Mouse (Mus musculus) erythroblast, adult 5-6 weeks (primary cell): ENCODE results near the gene Tmem237. TPM values are rescaled to one million over a fixed set of nuclear protein-coding genes. Genes with fewer than 3 reads are reported as not detected.

Experiments
- ATAC-seq: replicated peaks from 2 replicates; pipeline ENCODE4 v1.8.0; 2016; ENCODE audit warnings: moderate number of reproducible peaks, mild to moderate bottlenecking, moderate TSS enrichment, inconsistent platforms; ENCODE audit not compliant: poor library complexity, low FRiP score, severe bottlenecking
- total RNA-seq, 2 experiments: library from RNA; stranded (forward) in 1 of 2; stranded (reverse) in 1 of 2; fragments of 150-400 nt in 1 of 2; fragments of 200-764, 138-1000 nt in 1 of 2; gene quantifications; 2 replicates each; pipeline versions ENCODE4 v1.2.3 to v1.2.4; 2015 to 2017; ENCODE audit warnings: low replicate concordance in 2 of 2

Gene Tmem237
- 3.3 and 10.6 TPM in 2 replicates for total RNA-seq (2015; ENCODE audit: low replicate concordance)
- 1.4 and 1.5 TPM in 2 replicates for total RNA-seq (2017; ENCODE audit: low replicate concordance)

- peak; percentile 91 for ATAC-seq
Observed at GRCm38 (mm10) chr1:59119720-59120457, at the start of gene Tmem237. Gene Tmem237, minus strand, starts transcription at chr1:59120408.

- ATAC-seq = no peak
Observed at GRCm38 (mm10) chr1:59169586-59169985, 49.4 kb upstream of the Tmem237 start.

GRCm38 (mm10) chr1:59168556-59168955 lies 48.3 kb upstream of the Tmem237 start:
- ATAC-seq = no peak

- no peak for ATAC-seq
Observed at GRCm38 (mm10) chr1:59167654-59168425, 47.6 kb upstream of the Tmem237 start.

- ATAC-seq = no peak
Observed at GRCm38 (mm10) chr1:59166232-59166905, 46.2 kb upstream of the Tmem237 start.

- no peak for ATAC-seq
Observed at GRCm38 (mm10) chr1:59163918-59164317, 43.7 kb upstream of the Tmem237 start.

- no peak for ATAC-seq
Observed at GRCm38 (mm10) chr1:59163030-59163461, 42.8 kb upstream of the Tmem237 start, which contains the start of gene Mpp4. Gene Mpp4, minus strand, starts transcription at chr1:59163389.

- no peak for ATAC-seq
Observed at GRCm38 (mm10) chr1:59162309-59163024, 42.3 kb upstream of the Tmem237 start.

GRCm38 (mm10) chr1:59161396-59161795 lies 41.2 kb upstream of the Tmem237 start:
- ATAC-seq = no peak

- no peak for ATAC-seq
Observed at GRCm38 (mm10) chr1:59160871-59161270, 40.7 kb upstream of the Tmem237 start.

- no peak for ATAC-seq
Observed at GRCm38 (mm10) chr1:59159136-59159535, 38.9 kb upstream of the Tmem237 start.

GRCm38 (mm10) chr1:59158498-59158897 lies 38.3 kb upstream of the Tmem237 start:
- no peak for ATAC-seq

- no peak for ATAC-seq
Observed at GRCm38 (mm10) chr1:59157846-59158245, 37.6 kb upstream of the Tmem237 start.

GRCm38 (mm10) chr1:59152346-59152745 lies 32.1 kb upstream of the Tmem237 start:
- ATAC-seq = no peak

- ATAC-seq = no peak
Observed at GRCm38 (mm10) chr1:59150542-59150941, 30.3 kb upstream of the Tmem237 start.

GRCm38 (mm10) chr1:59144543-59144942 lies 24.3 kb upstream of the Tmem237 start:
- no peak for ATAC-seq

- ATAC-seq = peak; percentile 79
Observed at GRCm38 (mm10) chr1:59142809-59143208, 22.6 kb upstream of the Tmem237 start.

- ATAC-seq = no peak
Observed at GRCm38 (mm10) chr1:59134419-59134818, 14.2 kb upstream of the Tmem237 start.

GRCm38 (mm10) chr1:59128879-59129278 lies 8.7 kb upstream of the Tmem237 start:
- no peak for ATAC-seq

GRCm38 (mm10) chr1:59125558-59125957 lies 5.3 kb upstream of the Tmem237 start:
- no peak for ATAC-seq
